Comparison of ENCODE assay signal across 9 mouse cellular contexts in genomic region chr2:76128105-76129057, GRCm38 (mm10).
DNase-seq lines count a peak whose midpoint lies in the region; ATAC-seq and TF ChIP-seq lines count a peak whose summit lies in the region.
"Had no signal": no experiment of that assay in that cellular context is flagged by ENCODE, and none has a peak within 500 bp of the region (broad histone marks: within the 10 kb centered on the region; RNA-seq: fewer than 3 reads in every experiment).

No protein-coding gene starts in this region.

- H3K9ac ChIP-seq in forebrain, postnatal 0 days: no peak overlapping the region
- H3K9ac ChIP-seq in forebrain, embryonic 15.5 days (replicated peaks): no peak overlapping the region
- H3K9ac ChIP-seq in midbrain, embryonic 14.5 days (replicated peaks; ENCODE audit: low read length): no peak overlapping the region
- H3K9ac ChIP-seq in liver, embryonic 13.5 days: no peak overlapping the region

- H3K36me3 ChIP-seq in forebrain, postnatal 0 days (ENCODE audit: insufficient read depth): no peaks in the 10 kb centered on the region
- no peaks in the 10 kb centered on the region for H3K36me3 ChIP-seq in forebrain, embryonic 15.5 days
- H3K36me3 ChIP-seq in midbrain, embryonic 14.5 days (ENCODE audit: control insufficient read depth, insufficient read depth, low read length): no peaks in the 10 kb centered on the region
- H3K36me3 ChIP-seq in midbrain, embryonic 10.5 days: no peaks in the 10 kb centered on the region
- H3K36me3 ChIP-seq in liver, embryonic 13.5 days: no peaks in the 10 kb centered on the region

- H3K4me3 ChIP-seq in forebrain, postnatal 0 days (ENCODE audit: low read depth, low read length): no peak overlapping the region
- no peak overlapping the region for H3K4me3 ChIP-seq in forebrain, embryonic 15.5 days
- H3K4me3 ChIP-seq in midbrain, embryonic 14.5 days (replicated peaks; ENCODE audit: low read depth, low read length): no peak overlapping the region
- H3K4me3 ChIP-seq in midbrain, embryonic 10.5 days: no peak overlapping the region
- H3K4me3 ChIP-seq in liver, embryonic 13.5 days (replicated peaks): no peak overlapping the region

- WGBS in forebrain, postnatal 0 days: 60% methylated on average over 9 of the region's 9 CpGs
- WGBS in forebrain, embryonic 15.5 days: 67% methylated on average over 9 of the region's 9 CpGs
- 64% methylated on average over 9 of the region's 9 CpGs for WGBS in midbrain, embryonic 14.5 days
- 71% methylated on average over 9 of the region's 9 CpGs for WGBS in midbrain, embryonic 10.5 days
- WGBS in liver, embryonic 13.5 days (ENCODE audit: insufficient replicate concordance): 43% methylated on average over 9 of the region's 9 CpGs

- peak; percentile 53 for TF ChIP-seq CTCF in forebrain, postnatal 0 days (IDR thresholded peaks at IDR 0.05; ENCODE audit: low read depth)

- no peaks in the 10 kb centered on the region for H3K27me3 ChIP-seq in forebrain, postnatal 0 days (ENCODE audit: insufficient read depth, low read length)
- H3K27me3 ChIP-seq in forebrain, embryonic 15.5 days: no peaks in the 10 kb centered on the region
- H3K27me3 ChIP-seq in midbrain, embryonic 14.5 days (ENCODE audit: control insufficient read depth, insufficient read depth, low read length): no peaks in the 10 kb centered on the region
- H3K27me3 ChIP-seq in midbrain, embryonic 10.5 days (ENCODE audit: low read depth, poor library complexity, severe bottlenecking): no peaks in the 10 kb centered on the region
- H3K27me3 ChIP-seq in liver, embryonic 13.5 days: no peaks in the 10 kb centered on the region

- H3K27ac ChIP-seq in forebrain, postnatal 0 days (ENCODE audit: low read depth, low read length): no peak overlapping the region
- no peak overlapping the region for H3K27ac ChIP-seq in forebrain, embryonic 15.5 days (replicated peaks)
- H3K27ac ChIP-seq in midbrain, embryonic 14.5 days (replicated peaks; ENCODE audit: low read depth, low read length): no peak overlapping the region
- H3K27ac ChIP-seq in midbrain, embryonic 10.5 days (replicated peaks): no peak overlapping the region
- no peak overlapping the region for H3K27ac ChIP-seq in liver, embryonic 13.5 days
- H3K27ac ChIP-seq: macrophage had no signal

- no peaks in the 10 kb centered on the region for H3K9me3 ChIP-seq in forebrain, postnatal 0 days (ENCODE audit: low read length)
- no peaks in the 10 kb centered on the region for H3K9me3 ChIP-seq in forebrain, embryonic 15.5 days
- H3K9me3 ChIP-seq in midbrain, embryonic 14.5 days (ENCODE audit: control insufficient read depth, low read length): no peaks in the 10 kb centered on the region
- H3K9me3 ChIP-seq in midbrain, embryonic 10.5 days (replicated peaks): no peaks in the 10 kb centered on the region
- no peaks in the 10 kb centered on the region for H3K9me3 ChIP-seq in liver, embryonic 13.5 days (replicated peaks)

- DNase-seq in forebrain, postnatal 0 days: peak; percentile 50
- peak; percentile 45 for DNase-seq in midbrain, embryonic 14.5 days
- no peak for DNase-seq in midbrain, embryonic 10.5 days (ENCODE audit: low spot score)
- DNase-seq in liver, embryonic 13.5 days: no peak
- DNase-seq in thymus, postnatal 4 days: peak; percentile 73
- DNase-seq in cerebellum, adult 18-20 months: no peak

- H3K4me1 ChIP-seq in forebrain, postnatal 0 days (ENCODE audit: insufficient read depth): no peaks in the 10 kb centered on the region
- 0 out of 2 replicates have a peak, but pooled peaks cover 5% of the 10 kb centered on the region for H3K4me1 ChIP-seq in forebrain, embryonic 15.5 days
- H3K4me1 ChIP-seq in midbrain, embryonic 14.5 days (ENCODE audit: control insufficient read depth, insufficient read depth, low read length): no peaks in the 10 kb centered on the region
- H3K4me1 ChIP-seq in midbrain, embryonic 10.5 days: peaks cover 16% of the 10 kb centered on the region
- no peaks in the 10 kb centered on the region for H3K4me1 ChIP-seq in liver, embryonic 13.5 days (replicated peaks)

- no peak for ATAC-seq in forebrain, postnatal 0 days
- ATAC-seq in forebrain, embryonic 15.5 days (replicated peaks): no peak
- ATAC-seq in midbrain, embryonic 14.5 days (ENCODE audit: low FRiP score, low TSS enrichment): no peak
- 0 out of 2 replicates have a peak, but pooled peaks have one; percentile 33 for ATAC-seq in common myeloid progenitor, adult 5-6 weeks (replicated peaks; ENCODE audit: low read depth, poor library complexity, severe bottlenecking)
- ATAC-seq in liver, embryonic 13.5 days (ENCODE audit: low read depth): no peak

- H3K4me2 ChIP-seq in forebrain, postnatal 0 days (ENCODE audit: low read depth): no peak overlapping the region
- H3K4me2 ChIP-seq in forebrain, embryonic 15.5 days (replicated peaks): no peak overlapping the region
- no peak overlapping the region for H3K4me2 ChIP-seq in midbrain, embryonic 14.5 days (ENCODE audit: low read length)
- peak overlapping the region; percentile 14; the same call in 1 of the 2 replicates for H3K4me2 ChIP-seq in liver, embryonic 13.5 days

Comparison
In these comparisons a context has a peak if more than half of its experiments do, and no peak if none do; other contexts are left out.
1. DNase-seq: peak in forebrain, postnatal 0 days (single experiment), midbrain, embryonic 14.5 days (single experiment) and thymus, postnatal 4 days (single experiment); none in midbrain, embryonic 10.5 days (single experiment), liver, embryonic 13.5 days (single experiment) and cerebellum, adult 18-20 months (0 of 2).